ENCODE assay signal across 8 mouse cellular contexts in the genomic region with DNA sequence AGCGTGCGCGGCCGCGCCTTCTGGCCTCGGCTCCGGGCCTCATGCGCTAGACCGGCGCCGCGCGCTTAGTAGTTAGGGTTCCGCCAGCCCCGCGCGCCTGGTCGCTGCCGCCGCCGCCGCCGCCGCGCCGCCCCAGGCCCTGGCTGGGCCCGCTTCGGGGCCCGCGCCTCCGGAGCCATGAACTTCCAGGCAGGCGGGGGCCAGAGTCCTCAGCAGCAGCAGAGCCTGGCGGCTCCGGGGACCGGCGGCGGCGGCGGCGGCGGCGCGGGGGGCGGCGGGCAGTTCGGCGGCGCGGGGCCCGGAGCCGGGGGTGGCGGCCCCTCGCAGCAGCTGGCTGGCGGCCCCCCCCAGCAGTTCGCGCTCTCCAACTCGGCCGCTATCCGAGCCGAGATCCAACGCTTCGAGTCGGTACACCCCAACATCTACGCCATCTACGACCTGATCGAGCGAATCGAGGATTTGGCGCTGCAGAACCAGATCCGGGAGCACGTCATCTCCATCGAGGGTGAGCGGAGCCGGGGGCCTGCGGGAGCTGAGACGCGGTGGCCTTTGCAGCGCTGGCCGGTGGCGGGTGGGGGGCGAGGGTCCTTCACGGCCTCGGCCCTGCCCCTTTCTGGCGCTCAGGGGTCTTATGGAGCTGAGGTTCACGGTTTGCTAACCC. TPM values are rescaled to one million over a fixed set of nuclear protein-coding genes. Genes with fewer than 3 reads are reported as not detected.
DNase-seq lines count a peak whose midpoint lies in the region; ATAC-seq and TF ChIP-seq lines count a peak whose summit lies in the region.

A gene (plus strand): TSS at position 148 of the 661 bp plus-strand sequence.

- H3K4me3 ChIP-seq in MEL (ENCODE audit: control insufficient read depth in 1 of 2, insufficient read depth in 1 of 2, low read depth in 2 of 2, low read length in 2 of 2) = peak within 1 kb of the TSS; percentile 77 to 98
- H3K4me3 ChIP-seq in intestine, embryonic 14.5 days (ENCODE audit: low read depth, low read length) = peak within 1 kb of the TSS; percentile 87
- H3K4me3 ChIP-seq in liver, embryonic 12.5 days = peak within 1 kb of the TSS; percentile 85

- TF ChIP-seq POLR2A in MEL (IDR thresholded peaks at IDR 0.05; ENCODE audit: control insufficient read depth in 1 of 2, insufficient read depth in 1 of 2, low read depth in 1 of 2, low read length in 2 of 2, poor library complexity in 1 of 2) = peak in 1 of 2 experiments; percentile 0; a peak in 2 of 4 replicates

- TF ChIP-seq CTCF in MEL (IDR thresholded peaks at IDR 0.05 in 2 of 3, conservative IDR thresholded peaks at IDR 0.05 in 1 of 3; ENCODE audit: control insufficient read depth in 1 of 3, insufficient read depth in 1 of 3, low read depth in 2 of 3, low read length in 3 of 3, poor library complexity in 1 of 3, severe bottlenecking in 1 of 3) = no peak

- under 1% methylated on average over 69 of the region's 85 CpGs for WGBS in intestine, embryonic 14.5 days
- under 1% methylated on average over 55 of the region's 85 CpGs for WGBS in liver, embryonic 12.5 days (ENCODE audit: insufficient replicate concordance)

- no peak for TF ChIP-seq RAD21 in MEL (IDR thresholded peaks at IDR 0.05; ENCODE audit: low read depth, low read length)

- H3K4me1 ChIP-seq in MEL (ENCODE audit: control insufficient read depth in 1 of 2, insufficient read depth in 2 of 2, low read length in 2 of 2) = peaks cover 8 to 19% of the 10 kb centered on the region in 2 experiments
- H3K4me1 ChIP-seq in intestine, embryonic 14.5 days (replicated peaks; ENCODE audit: control insufficient read depth, insufficient read depth, low read length) = peaks cover 39% of the 10 kb centered on the region
- peaks cover 69% of the 10 kb centered on the region for H3K4me1 ChIP-seq in liver, embryonic 12.5 days

- H3K4me2 ChIP-seq in intestine, embryonic 14.5 days (ENCODE audit: low read length) = peak within 1 kb of the TSS; percentile 96
- peak within 1 kb of the TSS; percentile 99 for H3K4me2 ChIP-seq in liver, embryonic 12.5 days

- no peaks in the 10 kb centered on the region for H3K27me3 ChIP-seq in MEL (ENCODE audit: control insufficient read depth in 1 of 2, insufficient read depth in 2 of 2, low read length in 2 of 2)
- no peaks in the 10 kb centered on the region for H3K27me3 ChIP-seq in intestine, embryonic 14.5 days (replicated peaks; ENCODE audit: control insufficient read depth, insufficient read depth, low read length)
- no peaks in the 10 kb centered on the region for H3K27me3 ChIP-seq in liver, embryonic 12.5 days (replicated peaks)

- peak within 1 kb of the TSS; percentile 88 for H3K27ac ChIP-seq in MEL (ENCODE audit: control insufficient read depth, low read depth, low read length)
- peak within 1 kb of the TSS; percentile 86 for H3K27ac ChIP-seq in intestine, embryonic 14.5 days (ENCODE audit: low read depth)
- H3K27ac ChIP-seq in liver, embryonic 12.5 days = peak within 1 kb of the TSS; percentile 98

- peak within 1 kb of the TSS; percentile 87 for H3K9ac ChIP-seq in MEL (ENCODE audit: control insufficient read depth, low read depth, low read length, poor library complexity, severe bottlenecking)
- H3K9ac ChIP-seq in intestine, embryonic 14.5 days (ENCODE audit: low read length) = peak within 1 kb of the TSS; percentile 80
- H3K9ac ChIP-seq in liver, embryonic 12.5 days = peak within 1 kb of the TSS; percentile 95

- H3K79me2 ChIP-seq in MEL (ENCODE audit: control insufficient read depth, insufficient read depth, low read length, poor library complexity) = peaks cover 54% of the 10 kb centered on the region

- DNase-seq in 416B (ENCODE audit: low read depth) (peak; percentile 24), MEL (ENCODE audit: low read depth, low spot score) (peak; percentile 71)
- peak; percentile 66 to 67 for DNase-seq in cerebellum, postnatal 25 days
- DNase-seq in gastrocnemius, postnatal 4 days (ENCODE audit: low spot score in 2 of 2) = peak; percentile 28 to 54
- no peak for DNase-seq in intestine, embryonic 14.5 days (ENCODE audit: low spot score)
- peak; percentile 66 for DNase-seq in neural tube, embryonic 10.5 days (ENCODE audit: extremely low spot score, low spot score)

- TF ChIP-seq EP300 in MEL (IDR thresholded peaks at IDR 0.05; ENCODE audit: low read depth in 1 of 2, low read length in 2 of 2) = no peak

- peaks cover 0 to 19% of the 10 kb centered on the region in 2 experiments; a peak in 3 of 4 replicates for H3K36me3 ChIP-seq in MEL (ENCODE audit: control insufficient read depth in 1 of 2, insufficient read depth in 2 of 2, low read length in 2 of 2)
- H3K36me3 ChIP-seq in intestine, embryonic 14.5 days (ENCODE audit: control insufficient read depth, insufficient read depth, low read length) = no peaks in the 10 kb centered on the region
- peaks cover 20% of the 10 kb centered on the region for H3K36me3 ChIP-seq in liver, embryonic 12.5 days

- H3K9me3 ChIP-seq in MEL (replicated peaks; ENCODE audit: insufficient read depth, low read length) = no peaks in the 10 kb centered on the region
- no peaks in the 10 kb centered on the region for H3K9me3 ChIP-seq in intestine, embryonic 14.5 days (ENCODE audit: control insufficient read depth, low read length)
- no peaks in the 10 kb centered on the region for H3K9me3 ChIP-seq in liver, embryonic 12.5 days (replicated peaks)

- ATAC-seq in intestine, embryonic 14.5 days (replicated peaks; ENCODE audit: low FRiP score, low TSS enrichment, low read depth) = peak; percentile 2; the same call in 1 of the 2 replicates
- no peak; the same call in 1 of the 2 replicates for ATAC-seq in liver, embryonic 12.5 days
- ATAC-seq in erythroid progenitor cell, adult 5-6 weeks (replicated peaks; ENCODE audit: low FRiP score, poor library complexity, severe bottlenecking) = no peak; the same call in 1 of the 2 replicates

TF ChIP-seq in MEL, 35 proteins besides CTCF, POLR2A, EP300 and RAD21:
- TF ChIP-seq E2F4 (IDR thresholded peaks at IDR 0.05; ENCODE audit: borderline replicate concordance, low read depth, low read length) = 0 out of 2 replicates have a peak, but pooled peaks have one; percentile 1
- TF ChIP-seq USF1 (IDR thresholded peaks at IDR 0.05; ENCODE audit: low read depth, low read length) = no peak
- no peak for TF ChIP-seq MYC (IDR thresholded peaks at IDR 0.05; ENCODE audit: low read depth, low read length)
- no peak; the same call in 1 of the 2 replicates for TF ChIP-seq MAZ (IDR thresholded peaks at IDR 0.05; ENCODE audit: low read depth, low read length)
- no peak for TF ChIP-seq CHD1 (IDR thresholded peaks at IDR 0.05; ENCODE audit: low read depth, low read length)
- TF ChIP-seq SIN3A (IDR thresholded peaks at IDR 0.05; ENCODE audit: low read length) = no peak
- TF ChIP-seq CHD2 (IDR thresholded peaks at IDR 0.05; ENCODE audit: low read length) = no peak

RNA-seq across cellular contexts. Expression of the gene that starts here (rescaled TPM):
- 104 and 116 TPM in 2 replicates for total RNA-seq in MEL (2012; rRNA removed)
- polyA plus RNA-seq in MEL (2012; ENCODE audit: insufficient read depth in 1 of 2, insufficient read length in 2 of 2, low read depth in 1 of 2, low replicate concordance in 2 of 2, missing spikeins in 1 of 2) = 100 to 1,000 TPM; 138 to 203 TPM
- 10 to 100 TPM; 80.9 to 90.9 TPM for total RNA-seq in gastrocnemius, postnatal 4 days (2021)
- polyA plus RNA-seq in intestine, embryonic 14.5 days (2014; fragmentation: Nextera tagmentation; extraction: Ambion mirVana) = 22.0 and 22.9 TPM in 2 replicates
- polyA plus RNA-seq in liver, embryonic 12.5 days (2016; fragmentation: Nextera tagmentation; extraction: Ambion mirVana) = 25.5 and 26.5 TPM in 2 replicates
- total RNA-seq in erythroid progenitor cell, adult 5-6 weeks (2015; ENCODE audit: low replicate concordance) = 9.6 and 10.5 TPM in 2 replicates
- total RNA-seq in erythroid progenitor cell, adult 5-6 weeks (2017; ENCODE audit: low replicate concordance) = 14.1 and 23.0 TPM in 2 replicates
